Mouse (Mus musculus) hindbrain, embryonic 14.5 days (tissue): ENCODE measurements around the gene Mdga1. TPM values are rescaled to one million over a fixed set of nuclear protein-coding genes. Genes with fewer than 3 reads are reported as not detected.

ENCODE experiments used
- ATAC-seq: fragments of 200-750 bp; cut with Nextera tagmentation; 2 replicates; pipeline ENCODE4 v1.8.0; 2017; ENCODE audit warnings: moderate number of reproducible peaks, mild to moderate bottlenecking, moderate TSS enrichment, moderate library complexity; ENCODE audit not compliant: low FRiP score
- DNase-seq: peaks from one replicate; pipeline ENCODE4 v3.0.0-alpha.2; 2015; ENCODE audit warnings: low spot score
- H3K27ac ChIP-seq: fragments of 300-500 bp; sonication (generic); 2 replicates; pipeline ENCODE4 v1.5.1; 2014; ENCODE audit warnings: mild to moderate bottlenecking, moderate library complexity
- H3K27me3 ChIP-seq: fragments of 300-500 bp; sonication (generic); 2 replicates; pipeline ENCODE4 v1.6.1; 2014; ENCODE audit warnings: mild to moderate bottlenecking, low read length, mixed read lengths; ENCODE audit not compliant: control insufficient read depth, insufficient read depth
- H3K36me3 ChIP-seq: fragments of 300-500 bp; sonication (generic); replicated peaks from 2 replicates; pipeline ENCODE4 v1.6.1; 2014; ENCODE audit not compliant: control insufficient read depth, insufficient read depth
- H3K4me1 ChIP-seq: fragments of 300-500 bp; sonication (generic); replicated peaks from 2 replicates; pipeline ENCODE4 v1.6.1; 2014; ENCODE audit warnings: antibody characterized with exemption, low read length, mixed read lengths; ENCODE audit not compliant: control insufficient read depth, insufficient read depth
- H3K4me2 ChIP-seq: fragments of 300-500 bp; sonication (generic); replicated peaks from 2 replicates; pipeline ENCODE4 v1.6.1; 2014; ENCODE audit warnings: mild to moderate bottlenecking, moderate library complexity
- H3K4me3 ChIP-seq: fragments of 300-500 bp; sonication (generic); replicated peaks from 2 replicates; pipeline ENCODE4 v1.5.1; 2014; ENCODE audit warnings: mild to moderate bottlenecking, low read length
- H3K9ac ChIP-seq: fragments of 300-500 bp; sonication (generic); 2 replicates; pipeline ENCODE4 v1.6.1; 2014
- H3K9me3 ChIP-seq: fragments of 300-500 bp; sonication (generic); 2 replicates; pipeline ENCODE4 v1.6.1; 2016; ENCODE audit warnings: low read length; ENCODE audit not compliant: control insufficient read depth
- WGBS: fragments of 180-500 bp; shearing (Covaris S2); extraction: QIAGEN DNeasy Blood & Tissue Kit; methylation state at CpG from one replicate; pipeline ENCODE4 v1.1.7; 2014; 5-methylcytosine and 5-hydroxymethylcytosine counted together
- polyA plus RNA-seq: library from polyadenylated mRNA; unstranded; fragments of >200 nt; fragmentation: Nextera tagmentation; extraction: Ambion mirVana; gene quantifications from 2 replicates; pipeline ENCODE4 v1.2.1, GENCODE M21; 2014

Gene Mdga1
- polyA plus RNA-seq, 1 experiment from 2014 or later = 17.6 TPM

DNA sequence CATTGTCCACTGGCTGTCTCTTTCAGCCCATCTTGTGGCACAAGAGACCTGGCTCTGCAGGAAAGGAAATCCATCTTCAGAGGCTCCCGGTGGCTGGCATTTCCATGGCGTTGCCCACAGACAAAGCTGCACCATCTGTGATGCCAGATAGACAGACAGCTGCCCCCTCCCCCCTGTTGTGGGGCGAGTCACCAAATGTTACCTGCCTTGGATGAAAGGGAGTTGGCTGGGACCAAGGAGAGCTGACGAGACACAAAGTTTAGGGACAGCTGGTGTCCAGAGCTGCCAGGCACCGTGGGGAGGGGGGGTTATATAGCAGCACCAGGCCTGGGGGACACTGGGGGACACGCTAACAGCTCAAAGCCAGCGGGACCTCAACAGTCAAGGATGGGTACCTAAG, 135.1 kb downstream of the Mdga1 start:
- no peak overlapping the region for H3K4me3 ChIP-seq
- H3K9ac ChIP-seq = no peak overlapping the region
- H3K4me2 ChIP-seq = no peak overlapping the region
- peaks cover 13% of the 10 kb centered on the region for H3K4me1 ChIP-seq
- no peak overlapping the region for H3K27ac ChIP-seq
- no peaks in the 10 kb centered on the region; the same call in 1 of the 2 replicates for H3K36me3 ChIP-seq
- peak; percentile 38 for ATAC-seq
- no peak for DNase-seq
- H3K9me3 ChIP-seq = no peaks in the 10 kb centered on the region
- H3K27me3 ChIP-seq = no peaks in the 10 kb centered on the region
- 28% methylated on average over 7 of the region's 7 CpGs for WGBS

DNA sequence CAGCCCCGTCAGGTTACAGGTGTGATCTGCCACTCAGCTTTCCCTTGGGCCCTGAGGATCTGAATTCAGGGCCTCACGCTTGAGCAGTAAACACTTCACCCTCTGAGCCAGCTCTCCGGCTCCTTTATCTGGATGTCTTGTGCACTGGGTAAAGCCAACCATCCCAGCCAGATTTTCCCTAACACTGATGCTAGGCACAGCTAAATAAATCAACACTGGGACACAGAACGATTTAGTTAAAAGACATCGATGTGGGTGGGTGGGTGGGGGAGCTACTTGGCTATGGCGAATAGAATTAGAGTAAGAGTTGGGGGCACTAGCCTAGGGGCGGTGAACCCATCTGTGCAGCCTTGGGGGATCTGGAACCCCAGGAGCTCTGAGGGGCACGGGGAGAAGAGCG, 135.6 kb downstream of the Mdga1 start:
- peak; percentile 11; the same call in 1 of the 2 replicates for ATAC-seq

DNA sequence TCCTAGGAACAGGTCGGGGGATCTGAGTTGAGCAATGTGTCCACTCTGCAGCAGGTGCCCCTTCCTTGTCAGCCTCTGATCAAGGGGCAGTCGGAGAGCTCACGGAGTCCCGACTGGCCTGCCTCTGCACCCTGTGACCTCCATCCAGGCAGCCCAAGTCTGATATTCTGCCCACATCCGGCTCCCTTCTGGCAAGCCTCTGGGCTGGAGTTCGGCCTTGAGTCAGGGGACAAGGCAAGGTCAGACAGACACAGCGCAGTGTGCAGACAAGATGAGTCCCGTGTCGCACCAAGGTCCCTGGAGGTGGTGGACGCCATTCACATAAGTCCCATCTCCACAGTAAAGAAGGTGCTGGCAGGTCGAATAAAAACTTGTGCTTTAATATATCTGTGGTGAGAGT, 138.2 kb downstream of the Mdga1 start:
- ATAC-seq (no peak), DNase-seq (no peak)
- H3K9ac ChIP-seq = no peak overlapping the region
- no peaks in the 10 kb centered on the region for H3K4me1 ChIP-seq
- H3K27me3 ChIP-seq = no peaks in the 10 kb centered on the region
- H3K4me3 ChIP-seq = no peak overlapping the region
- no peaks in the 10 kb centered on the region; the same call in 1 of the 2 replicates for H3K36me3 ChIP-seq
- 87% methylated on average over 11 of the region's 11 CpGs for WGBS
- no peaks in the 10 kb centered on the region for H3K9me3 ChIP-seq
- H3K4me2 ChIP-seq = no peak overlapping the region
- H3K27ac ChIP-seq = no peak overlapping the region

More for the DNA sequence above, 135.6 kb downstream of the Mdga1 start:
- Histone ChIP-seq H3K4me3 (no peak overlapping the region), H3K9me3 (no peaks in the 10 kb centered on the region), H3K4me1 (peaks cover 13% of the 10 kb centered on the region), H3K4me2 (no peak overlapping the region), H3K27me3 (no peaks in the 10 kb centered on the region), H3K27ac (no peak overlapping the region), H3K9ac (no peak overlapping the region), H3K36me3 (no peaks in the 10 kb centered on the region; the same call in 1 of the 2 replicates)
- 50% methylated on average over 9 of the region's 9 CpGs for WGBS
- no peak for DNase-seq

DNA sequence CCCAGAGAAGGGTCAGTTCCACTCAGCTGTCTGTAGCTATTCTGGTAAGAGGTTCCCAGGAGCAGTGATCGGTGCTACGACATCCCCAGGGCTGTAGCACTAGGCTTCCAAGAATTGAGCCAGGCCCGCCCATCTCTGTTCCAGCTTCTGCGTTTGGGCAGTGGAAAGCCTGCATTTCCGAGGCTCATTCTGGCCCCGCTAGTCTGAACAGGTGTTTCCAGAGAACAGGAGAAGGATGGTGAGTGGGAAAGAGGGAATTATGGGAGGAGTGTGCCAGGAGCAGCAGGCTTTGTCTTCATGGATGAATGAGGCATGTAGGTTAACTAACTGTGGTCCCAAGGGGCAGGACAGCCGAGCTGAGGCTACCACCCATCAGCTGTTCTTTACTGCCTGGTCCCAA, 140.8 kb downstream of the Mdga1 start:
- H3K9ac ChIP-seq = no peak overlapping the region
- no peak overlapping the region for H3K4me2 ChIP-seq
- no peak for DNase-seq
- H3K9me3 ChIP-seq = no peaks in the 10 kb centered on the region
- H3K27ac ChIP-seq = no peak overlapping the region
- 72% methylated on average over 7 of the region's 7 CpGs for WGBS
- no peak for ATAC-seq
- no peaks in the 10 kb centered on the region for H3K4me1 ChIP-seq
- no peaks in the 10 kb centered on the region for H3K36me3 ChIP-seq
- no peaks in the 10 kb centered on the region for H3K27me3 ChIP-seq
- H3K4me3 ChIP-seq = no peak overlapping the region

DNA sequence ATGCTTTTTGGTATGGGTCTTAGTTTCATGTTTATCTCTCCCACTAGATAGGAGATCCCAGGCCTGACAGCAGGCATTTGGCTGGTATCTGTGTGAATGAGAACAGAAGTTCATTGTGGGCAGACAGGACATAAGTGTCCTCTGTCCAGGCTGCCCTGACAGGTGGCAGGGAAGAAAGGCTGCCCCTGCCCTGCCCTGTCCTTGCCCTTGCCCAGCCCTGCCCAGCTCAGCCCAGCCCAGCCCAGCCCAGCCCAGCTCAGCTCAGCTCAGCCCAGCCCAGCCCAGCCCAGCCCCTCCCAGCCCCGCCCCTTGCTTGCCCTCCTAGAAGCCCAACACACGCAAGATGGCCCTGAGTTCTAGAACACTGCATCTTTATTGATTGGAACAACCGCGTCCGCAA, 142.3 kb downstream of the Mdga1 start:
- no peak overlapping the region for H3K9ac ChIP-seq
- no peaks in the 10 kb centered on the region for H3K36me3 ChIP-seq
- ATAC-seq (no peak), DNase-seq (no peak)
- H3K9me3 ChIP-seq = no peaks in the 10 kb centered on the region
- H3K4me1 ChIP-seq = no peaks in the 10 kb centered on the region
- H3K4me3 ChIP-seq = no peak overlapping the region
- no peaks in the 10 kb centered on the region for H3K27me3 ChIP-seq
- no peak overlapping the region for H3K27ac ChIP-seq
- WGBS = 71% methylated on average over 5 of the region's 5 CpGs
- no peak overlapping the region for H3K4me2 ChIP-seq

DNA sequence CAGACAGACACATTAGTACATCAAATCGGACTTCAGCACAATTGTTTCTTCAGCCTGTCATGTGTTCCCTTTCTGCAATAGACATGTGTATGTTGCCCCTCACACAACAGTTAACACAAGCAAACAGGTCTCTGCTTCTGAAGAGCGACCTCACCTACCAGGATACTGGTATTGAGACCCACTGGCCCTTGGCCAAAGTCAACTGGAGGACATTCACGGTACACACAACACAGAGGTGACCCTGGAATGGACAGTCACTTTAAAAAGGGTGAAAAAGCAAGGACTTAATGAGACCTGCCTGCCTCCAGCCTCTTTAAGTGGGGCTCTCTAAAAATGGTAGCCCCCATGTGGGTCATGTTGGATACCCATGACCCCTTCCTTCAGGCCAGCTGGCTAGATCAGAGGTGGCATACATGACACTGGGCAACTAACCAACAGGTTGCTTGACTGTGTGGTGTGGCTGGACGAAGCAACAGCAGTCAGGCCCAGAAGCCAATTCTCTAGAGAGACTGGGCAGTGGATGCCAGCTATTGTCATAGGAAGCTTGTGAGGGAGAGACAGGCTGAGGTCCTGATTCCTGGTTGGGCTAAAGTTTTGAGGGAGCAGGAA, 145.3 kb downstream of the Mdga1 start:
- Histone ChIP-seq H3K36me3 (no peaks in the 10 kb centered on the region), H3K27me3 (no peaks in the 10 kb centered on the region), H3K9me3 (no peaks in the 10 kb centered on the region), H3K4me3 (no peak overlapping the region), H3K27ac (no peak overlapping the region), H3K9ac (no peak overlapping the region), H3K4me2 (no peak overlapping the region), H3K4me1 (no peaks in the 10 kb centered on the region)
- DNase-seq (no peak), ATAC-seq (no peak)
- 77% methylated on average over 4 of the region's 4 CpGs for whole genome bisulfite sequencing

DNA sequence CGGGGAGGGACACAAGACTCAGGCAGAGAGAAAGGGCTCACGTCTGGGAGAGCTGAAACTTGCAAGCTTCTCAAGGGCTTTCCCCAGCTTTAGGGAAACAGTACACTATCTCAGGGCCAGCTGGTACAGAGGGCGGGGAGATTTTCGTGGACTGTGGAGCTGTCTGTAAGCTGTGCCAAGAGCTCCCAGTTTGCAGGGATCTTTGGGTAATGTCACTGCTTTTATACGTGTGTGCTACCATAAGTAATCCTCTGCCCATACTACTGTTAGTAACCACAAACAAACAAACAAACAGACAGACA, 145.7 kb downstream of the Mdga1 start:
- Histone ChIP-seq H3K4me1 (no peaks in the 10 kb centered on the region), H3K9me3 (no peaks in the 10 kb centered on the region), H3K27me3 (no peaks in the 10 kb centered on the region), H3K9ac (no peak overlapping the region), H3K4me3 (no peak overlapping the region), H3K4me2 (no peak overlapping the region), H3K36me3 (no peaks in the 10 kb centered on the region), H3K27ac (no peak overlapping the region)
- ATAC-seq (no peak), DNase-seq (no peak)
- 70% methylated on average over 5 of the region's 5 CpGs for WGBS

DNA sequence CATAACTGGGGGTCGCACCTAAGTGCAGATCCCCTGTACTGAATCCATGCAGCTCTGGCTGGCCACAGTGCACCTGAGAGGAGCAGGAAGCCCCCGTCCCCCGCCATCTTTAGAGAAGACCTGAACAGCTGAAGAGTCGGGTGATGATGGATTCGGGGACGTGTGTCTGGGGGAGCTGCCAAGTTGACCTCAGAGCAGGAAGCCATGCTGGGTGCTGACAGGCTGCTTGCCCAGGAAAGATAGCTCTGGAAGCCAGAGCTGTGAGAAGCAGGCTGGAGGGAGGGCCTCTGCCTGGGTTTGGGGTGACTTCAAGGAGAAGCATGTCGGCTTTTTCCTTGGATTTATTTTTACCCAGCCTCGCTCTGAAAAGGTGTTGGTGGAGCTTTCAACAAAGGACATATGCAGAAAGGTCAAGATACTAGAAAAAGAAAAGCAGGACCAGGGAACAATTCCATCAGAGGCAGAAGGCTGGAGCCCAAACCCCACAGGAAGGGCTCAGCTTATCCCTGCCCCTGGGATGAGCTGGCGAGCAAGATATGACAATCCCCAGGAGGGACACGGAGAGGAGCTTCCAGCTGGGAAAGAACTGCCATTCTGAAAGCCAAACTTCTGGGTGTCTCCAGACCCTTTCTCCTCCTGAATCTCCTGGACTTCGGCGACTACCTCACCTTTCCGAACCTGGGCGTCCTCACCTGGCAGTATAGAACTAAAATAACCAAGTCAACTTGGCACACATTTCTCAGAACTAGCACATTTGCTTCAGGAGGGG, 146.3 kb downstream of the Mdga1 start:
- peaks cover 4% of the 10 kb centered on the region; the same call in 1 of the 2 replicates for H3K4me1 ChIP-seq
- H3K36me3 ChIP-seq = no peaks in the 10 kb centered on the region
- WGBS = 79% methylated on average over 14 of the region's 14 CpGs
- no peaks in the 10 kb centered on the region for H3K9me3 ChIP-seq
- no peak overlapping the region for H3K9ac ChIP-seq
- H3K4me2 ChIP-seq = no peak overlapping the region
- no peak overlapping the region for H3K27ac ChIP-seq
- H3K27me3 ChIP-seq = no peaks in the 10 kb centered on the region
- ATAC-seq (no peak), DNase-seq (no peak)
- H3K4me3 ChIP-seq = no peak overlapping the region

DNA sequence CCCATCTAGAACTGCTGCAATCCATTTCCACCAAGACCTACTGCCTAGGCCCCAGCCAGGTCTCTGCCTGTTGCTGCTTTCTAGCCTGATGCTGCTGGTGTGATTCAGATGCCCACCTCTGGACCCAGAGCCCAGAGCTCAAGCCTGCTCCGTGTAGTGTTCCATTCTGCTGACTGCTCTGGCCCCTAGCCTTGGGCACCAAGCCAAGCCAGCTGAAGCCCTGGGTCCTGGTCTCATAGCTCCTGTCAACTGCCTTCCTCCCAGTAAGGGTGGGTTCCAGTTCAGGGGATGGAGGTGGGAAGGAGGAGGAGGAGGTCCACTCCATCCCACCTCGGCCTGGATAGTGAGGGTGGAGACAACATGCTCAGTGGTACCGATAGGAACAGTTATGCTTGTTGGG, 150.3 kb downstream of the Mdga1 start:
- no peaks in the 10 kb centered on the region for H3K9me3 ChIP-seq
- no peak overlapping the region for H3K27ac ChIP-seq
- no peak overlapping the region for H3K4me3 ChIP-seq
- no peaks in the 10 kb centered on the region for H3K36me3 ChIP-seq
- peaks cover 18% of the 10 kb centered on the region for H3K4me1 ChIP-seq
- no peaks in the 10 kb centered on the region for H3K27me3 ChIP-seq
- no peak overlapping the region for H3K9ac ChIP-seq
- 90% methylated on average over 3 of the region's 3 CpGs for WGBS
- ATAC-seq (no peak), DNase-seq (no peak)
- H3K4me2 ChIP-seq = no peak overlapping the region
